8 mouse cellular contexts compared by ENCODE assay signal in genomic region chr2:166729656-166730566, GRCm38 (mm10). TPM values are rescaled to one million over a fixed set of nuclear protein-coding genes. Genes with fewer than 3 reads are reported as not detected.
DNase-seq lines count a peak whose midpoint lies in the region; ATAC-seq and TF ChIP-seq lines count a peak whose summit lies in the region.

No protein-coding gene starts in this region.

- 43% methylated on average over 19 of the region's 19 CpGs for WGBS in liver, postnatal 0 days (ENCODE audit: insufficient replicate concordance)
- WGBS in forebrain, embryonic 12.5 days: 26% methylated on average over 19 of the region's 19 CpGs
- 10% methylated on average over 19 of the region's 19 CpGs for WGBS in midbrain, embryonic 15.5 days

- no peaks in the 10 kb centered on the region for H3K9me3 ChIP-seq in liver, postnatal 0 days (ENCODE audit: low read length)
- no peaks in the 10 kb centered on the region for H3K9me3 ChIP-seq in forebrain, embryonic 12.5 days
- no peaks in the 10 kb centered on the region for H3K9me3 ChIP-seq in midbrain, embryonic 15.5 days

- ATAC-seq in liver, postnatal 0 days: no peak
- peak; percentile 55; the same call in 1 of the 2 replicates for ATAC-seq in forebrain, embryonic 12.5 days (ENCODE audit: low FRiP score)
- peak; percentile 53 for ATAC-seq in midbrain, embryonic 15.5 days (replicated peaks)

- DNase-seq in liver, postnatal 0 days: peak; percentile 24
- DNase-seq in liver: no peak
- DNase-seq in heart, postnatal 14 days: peak; percentile 61 to 65
- DNase-seq in kidney, postnatal 4 days: peak; percentile 13 to 45
- no peak for DNase-seq in frontal cortex, adult 2 months (ENCODE audit: extremely low spot score in 1 of 2, low spot score in 1 of 2)
- DNase-seq in B cell, adult 2 months: no peak

- no peak overlapping the region for H3K4me2 ChIP-seq in liver, postnatal 0 days (ENCODE audit: low read depth, low read length)
- peak overlapping the region; percentile 17; the same call in 1 of the 2 replicates for H3K4me2 ChIP-seq in forebrain, embryonic 12.5 days
- peak overlapping the region; percentile 21; the same call in 1 of the 2 replicates for H3K4me2 ChIP-seq in midbrain, embryonic 15.5 days

- H3K27me3 ChIP-seq in liver, postnatal 0 days (ENCODE audit: insufficient read depth, low read length): no peaks in the 10 kb centered on the region
- no peaks in the 10 kb centered on the region for H3K27me3 ChIP-seq in forebrain, embryonic 12.5 days
- no peaks in the 10 kb centered on the region for H3K27me3 ChIP-seq in midbrain, embryonic 15.5 days (replicated peaks)

- H3K4me3 ChIP-seq in liver, postnatal 0 days (ENCODE audit: low read depth, low read length): no peak overlapping the region
- no peak overlapping the region for H3K4me3 ChIP-seq in forebrain, embryonic 12.5 days (replicated peaks)
- no peak overlapping the region for H3K4me3 ChIP-seq in midbrain, embryonic 15.5 days

- peaks cover 9% of the 10 kb centered on the region for H3K4me1 ChIP-seq in liver, postnatal 0 days (ENCODE audit: insufficient read depth)
- H3K4me1 ChIP-seq in forebrain, embryonic 12.5 days: peaks cover 21% of the 10 kb centered on the region
- H3K4me1 ChIP-seq in midbrain, embryonic 15.5 days: peaks cover 12% of the 10 kb centered on the region

- intact Hi-C loops in heart, postnatal 14 days (cut with DNase I): no loop called here

- H3K27ac ChIP-seq in liver, postnatal 0 days (ENCODE audit: low read depth): no peak overlapping the region
- H3K27ac ChIP-seq in forebrain, embryonic 12.5 days: peak overlapping the region; percentile 59
- peak overlapping the region; percentile 69 for H3K27ac ChIP-seq in midbrain, embryonic 15.5 days

- TF ChIP-seq EP300 in liver, postnatal 0 days (IDR thresholded peaks at IDR 0.05; ENCODE audit: low read depth): no peak

- H3K9ac ChIP-seq in liver, postnatal 0 days (replicated peaks): no peak overlapping the region
- H3K9ac ChIP-seq in forebrain, embryonic 12.5 days: no peak overlapping the region
- H3K9ac ChIP-seq in midbrain, embryonic 15.5 days: no peak overlapping the region

- TF ChIP-seq CTCF in liver, postnatal 0 days (IDR thresholded peaks at IDR 0.05; ENCODE audit: low read depth): no peak

- H3K36me3 ChIP-seq in liver, postnatal 0 days (replicated peaks; ENCODE audit: insufficient read depth, low read length): no peaks in the 10 kb centered on the region
- H3K36me3 ChIP-seq in forebrain, embryonic 12.5 days (replicated peaks): no peaks in the 10 kb centered on the region
- no peaks in the 10 kb centered on the region for H3K36me3 ChIP-seq in midbrain, embryonic 15.5 days (replicated peaks)

RNA-seq across cellular contexts. Expression of gene Prex1, which starts 16.3 kb away (rescaled TPM):
- polyA plus RNA-seq in liver, postnatal 0 days (2015; fragmentation: Nextera tagmentation; extraction: Ambion mirVana): 5.4 and 6.3 TPM in 2 replicates
- polyA plus RNA-seq in forebrain, embryonic 12.5 days (2016; fragmentation: Nextera tagmentation; extraction: Ambion mirVana): 29.9 and 30.7 TPM in 2 replicates
- 10 to 100 TPM; 10.7 to 11.9 TPM for total RNA-seq in heart, postnatal 14 days (2021)
- 20.6 and 22.0 TPM in 2 replicates for polyA plus RNA-seq in midbrain, embryonic 15.5 days (2015; fragmentation: Nextera tagmentation; extraction: Ambion mirVana)
- 101 and 102 TPM in 2 replicates for polyA plus RNA-seq in frontal cortex, adult 2 months (2012; rRNA removed)

Comparison
In these comparisons a context has a peak if more than half of its experiments do, and no peak if none do; other contexts are left out.
1. DNase-seq: peak in liver, postnatal 0 days (single experiment), heart, postnatal 14 days (2 of 2) and kidney, postnatal 4 days (2 of 2); none in liver (single experiment), frontal cortex, adult 2 months (0 of 2) and B cell, adult 2 months (0 of 2).